Mouse (Mus musculus) urinary bladder, postnatal 14 days (tissue): ENCODE results near the gene Gcg.
A peak's percentile ranks its signal among the peaks of the same experiment; 100 is the strongest.

Experiments
- DNase-seq: peaks from one replicate; pipeline ENCODE4 v3.0.0; 2021; ENCODE audit warnings: low spot score

Gcg gene

GRCm38 (mm10) chr2:62460231-62460710 lies 23.2 kb downstream of the Gcg start:
- no peak for DNase-seq

- no peak for DNase-seq
These were observed 23.9 kb downstream of the Gcg start for GRCm38 (mm10) chr2:62459241-62460174.

- no peak for DNase-seq
These were observed 25.4 kb downstream of the Gcg start for GRCm38 (mm10) chr2:62458070-62458469.

GRCm38 (mm10) chr2:62454991-62455390 lies 28.5 kb downstream of the Gcg start:
- no peak for DNase-seq

- no peak for DNase-seq
These were observed 29.4 kb downstream of the Gcg start for GRCm38 (mm10) chr2:62454033-62454432.

- no peak for DNase-seq
These were observed 33.1 kb downstream of the Gcg start for GRCm38 (mm10) chr2:62450364-62450763.

GRCm38 (mm10) chr2:62449692-62450346 lies 33.6 kb downstream of the Gcg start:
- DNase-seq = no peak

GRCm38 (mm10) chr2:62440802-62441544 lies 42.5 kb downstream of the Gcg start:
- DNase-seq = peak; percentile 9

- no peak for DNase-seq
These were observed 43.4 kb downstream of the Gcg start for GRCm38 (mm10) chr2:62440083-62440482.

- no peak for DNase-seq
These were observed 52.1 kb downstream of the Gcg start for GRCm38 (mm10) chr2:62431245-62431795.

- DNase-seq = peak; percentile 10
These were observed 57.5 kb downstream of the Gcg start for GRCm38 (mm10) chr2:62425941-62426340.
